Mouse (Mus musculus): ENCODE data around the gene Abhd15. TPM values are rescaled to one million over a fixed set of nuclear protein-coding genes. Genes with fewer than 3 reads are reported as not detected.

Abhd15 gene
- polyA plus RNA-seq, 1 experiment = 3.8 TPM

DNA sequence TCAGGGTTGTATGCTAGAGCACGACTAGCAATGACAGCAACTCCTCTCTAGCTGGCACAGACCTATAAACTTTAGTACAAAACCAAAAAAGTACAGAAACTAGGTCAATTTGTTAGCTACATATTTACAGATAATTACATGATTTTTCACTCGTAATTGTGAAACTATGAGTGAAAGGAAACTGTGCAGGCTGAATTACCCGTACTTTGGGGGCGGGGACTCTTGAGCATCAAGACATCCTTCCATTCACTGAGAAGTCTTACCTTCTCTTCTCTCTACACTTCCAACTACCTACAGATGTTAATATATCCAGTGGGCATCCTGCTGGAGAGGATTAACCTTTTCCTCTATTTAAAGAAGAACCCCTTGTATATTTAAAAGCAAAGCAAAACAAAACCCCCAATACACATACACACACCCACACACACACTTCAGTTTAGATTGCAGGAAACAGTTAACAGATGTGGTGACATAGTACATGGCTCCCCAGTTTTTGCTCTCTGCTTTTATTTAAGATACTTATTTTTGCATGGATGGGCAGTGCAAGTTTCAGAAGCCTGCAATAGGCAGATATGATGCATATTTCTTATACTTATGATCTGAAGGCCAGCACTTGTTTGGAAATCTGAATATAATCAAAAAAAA, 17.4 kb downstream of the Abhd15 start:
- no peak for DNase-seq
- 68% methylated on average over 4 of the region's 4 CpGs for WGBS
- H3K4me1 ChIP-seq (ENCODE audit: control insufficient read depth, insufficient read depth, low read length) = no peaks in the 10 kb centered on the region
- TF ChIP-seq POLR2A (IDR thresholded peaks at IDR 0.05; ENCODE audit: borderline replicate concordance, extremely low read depth, low read depth, low read length) (no peak), CTCF (IDR thresholded peaks at IDR 0.05; ENCODE audit: insufficient read depth, low read length) (no peak)
- H3K4me3 ChIP-seq (replicated peaks; ENCODE audit: extremely low read depth, low read depth, low read length) = no peak overlapping the region

GRCm38 (mm10) chr11:77545261-77545660, 30.3 kb downstream of the Abhd15 start:
- no peaks in the 10 kb centered on the region for H3K4me1 ChIP-seq (ENCODE audit: control insufficient read depth, insufficient read depth, low read length)
- TF ChIP-seq CTCF (IDR thresholded peaks at IDR 0.05; ENCODE audit: insufficient read depth, low read length) = no peak
- TF ChIP-seq POLR2A (IDR thresholded peaks at IDR 0.05; ENCODE audit: borderline replicate concordance, extremely low read depth, low read depth, low read length) = no peak
- DNase-seq = no peak
- 90% methylated on average over 7 of the region's 7 CpGs for WGBS
- H3K4me3 ChIP-seq (replicated peaks; ENCODE audit: extremely low read depth, low read depth, low read length) = no peak overlapping the region

DNA sequence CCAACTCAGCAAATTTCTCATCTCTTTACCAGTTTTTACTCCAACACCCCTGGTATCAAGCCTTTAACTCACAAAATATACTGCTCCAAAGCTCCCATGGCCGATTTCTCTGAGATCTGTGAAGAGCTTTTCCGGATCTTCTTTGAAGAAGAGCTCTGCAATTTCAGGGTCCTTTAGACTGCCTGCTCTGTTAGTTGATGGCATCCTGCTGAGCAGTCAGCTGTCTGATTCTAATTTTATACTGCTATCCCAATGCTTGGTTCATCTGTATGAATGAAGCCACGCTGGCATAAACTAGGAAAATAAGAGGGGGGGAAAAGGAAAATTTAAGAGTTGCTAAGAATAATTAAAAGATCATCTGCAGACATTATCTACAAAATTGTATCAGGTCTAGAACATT, 70.3 kb downstream of the Abhd15 start:
- no peak for DNase-seq
- WGBS = 87% methylated on average over 3 of the region's 3 CpGs
- Histone ChIP-seq H3K4me1 (ENCODE audit: control insufficient read depth, insufficient read depth, low read length) (no peaks in the 10 kb centered on the region; the same call in none of the 2 replicates), H3K4me3 (replicated peaks; ENCODE audit: extremely low read depth, low read depth, low read length) (no peak overlapping the region)
- no peak for TF ChIP-seq CTCF (IDR thresholded peaks at IDR 0.05; ENCODE audit: insufficient read depth, low read length)
- TF ChIP-seq POLR2A (IDR thresholded peaks at IDR 0.05; ENCODE audit: borderline replicate concordance, extremely low read depth, low read depth, low read length) = no peak

Other genes starting within 250 kb of the Abhd15 start
- 23.6 and 34.3 TPM in 2 replicates for gene Coro6, start 52.7 kb upstream of the Abhd15 start, polyA plus RNA-seq (2012; rRNA removed)
- gene Ankrd13b, start 25.4 kb upstream of the Abhd15 start, polyA plus RNA-seq (2012; rRNA removed) = 21.8 and 22.4 TPM in 2 replicates
- 112 TPM in 2 replicates for gene Git1, start 21.6 kb upstream of the Abhd15 start, polyA plus RNA-seq (2012; rRNA removed)
- 31.8 and 41.5 TPM in 2 replicates for gene Trp53i13, start 859 bp downstream of the Abhd15 start, polyA plus RNA-seq (2012; rRNA removed)
- 0.08 TPM in 1 of 2 replicates, not detected in the other for gene Gm10392, start 4.1 kb downstream of the Abhd15 start, polyA plus RNA-seq (2012; rRNA removed)
- gene Taok1, start 92.7 kb downstream of the Abhd15 start, polyA plus RNA-seq (2012; rRNA removed) = 5.2 and 9.2 TPM in 2 replicates
- gene Nufip2, start 171.0 kb downstream of the Abhd15 start, polyA plus RNA-seq (2012; rRNA removed) = 11.6 and 20.5 TPM in 2 replicates
- not detected in 2 replicates for gene Cryba1, start 210.2 kb downstream of the Abhd15 start, polyA plus RNA-seq (2012; rRNA removed)
- gene Myo18a, start 248.1 kb downstream of the Abhd15 start, polyA plus RNA-seq (2012; rRNA removed) = 63.7 and 92.1 TPM in 2 replicates

Measured in lung, adult 2 months (tissue).